Mouse (Mus musculus) frontal cortex, postnatal 25 days (tissue): ENCODE results near the gene Strap.

ENCODE experiments used
- DNase-seq, 2 experiments: peaks; one replicate each; pipeline ENCODE4 v3.0.0; 2022; ENCODE audit warnings: low spot score in 2 of 2

The Strap gene

DNA sequence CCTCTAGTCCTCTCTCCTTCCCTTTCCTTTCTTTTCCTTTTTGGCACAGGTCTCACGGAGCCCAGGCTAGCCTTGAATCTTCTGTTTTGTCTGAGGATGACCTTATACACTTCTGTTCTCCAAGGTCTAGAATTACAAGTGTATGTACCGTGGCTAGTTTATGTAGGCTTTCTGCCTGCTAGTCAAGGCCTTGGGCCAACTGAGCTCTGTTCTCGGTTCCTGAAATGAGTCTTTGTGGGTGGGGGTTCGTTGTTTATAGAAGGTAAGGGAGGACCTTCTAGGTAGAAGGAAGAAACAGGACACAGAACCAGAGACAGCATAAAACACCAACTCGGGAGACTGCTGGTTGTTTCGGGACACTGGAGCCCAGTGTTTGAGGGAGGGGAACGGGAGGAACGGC is 40.3 kb downstream of the Strap start:
- no peak for DNase-seq

DNA sequence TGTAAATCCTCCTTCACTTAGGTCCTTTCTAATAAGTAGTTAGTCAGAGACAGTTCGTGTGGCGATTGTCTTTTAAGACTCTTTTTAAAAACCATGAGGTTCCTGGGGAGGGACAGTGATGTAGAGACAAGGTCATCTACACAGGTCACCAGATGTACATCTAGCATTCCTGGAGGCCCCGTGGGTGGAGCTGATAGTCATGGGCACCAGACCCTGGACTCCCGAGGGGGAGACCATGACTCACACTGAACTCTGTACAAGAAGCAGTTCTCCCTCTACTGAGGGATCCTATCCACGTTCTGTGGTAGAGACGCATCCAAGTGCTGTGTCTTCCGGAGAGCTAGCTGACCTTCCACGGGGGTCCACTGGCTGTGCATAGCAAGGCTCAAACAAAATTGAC is 42.1 kb downstream of the Strap start:
- DNase-seq: no peak

DNA sequence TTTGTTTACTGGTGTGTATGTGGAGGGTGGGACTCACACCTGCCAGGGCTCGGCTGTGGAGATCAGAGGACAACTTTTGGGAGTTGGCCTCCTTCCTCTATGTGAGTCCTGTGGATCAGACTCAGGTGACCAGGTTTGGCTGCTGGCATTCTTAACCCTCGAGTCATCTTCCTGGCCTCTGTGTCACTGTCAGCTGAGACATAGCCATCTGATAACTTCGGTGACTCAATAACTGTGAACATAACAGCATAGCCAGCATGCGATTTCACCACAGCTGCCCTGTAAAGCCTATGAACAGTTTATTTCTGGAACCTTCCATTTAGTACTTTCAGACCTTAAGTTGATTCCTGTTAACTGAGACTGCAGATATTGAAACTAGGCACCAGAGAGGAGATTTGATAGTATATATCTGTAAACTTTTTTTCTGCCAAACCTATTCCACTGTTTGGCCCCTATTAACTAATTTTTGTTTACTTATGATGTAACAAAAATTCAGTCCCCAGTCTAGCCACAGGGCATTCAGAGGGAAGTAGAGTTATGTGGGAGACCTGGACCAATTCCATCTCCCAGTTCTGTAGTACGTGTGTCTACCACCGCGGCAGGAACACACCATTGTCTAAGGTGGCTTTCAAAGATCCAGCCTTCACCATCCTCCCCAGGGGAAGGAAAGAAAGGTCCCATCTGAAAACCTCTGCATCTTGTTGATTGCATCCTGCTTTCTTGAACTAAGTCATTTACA is 49.2 kb downstream of the Strap start:
- no peak for DNase-seq

DNA sequence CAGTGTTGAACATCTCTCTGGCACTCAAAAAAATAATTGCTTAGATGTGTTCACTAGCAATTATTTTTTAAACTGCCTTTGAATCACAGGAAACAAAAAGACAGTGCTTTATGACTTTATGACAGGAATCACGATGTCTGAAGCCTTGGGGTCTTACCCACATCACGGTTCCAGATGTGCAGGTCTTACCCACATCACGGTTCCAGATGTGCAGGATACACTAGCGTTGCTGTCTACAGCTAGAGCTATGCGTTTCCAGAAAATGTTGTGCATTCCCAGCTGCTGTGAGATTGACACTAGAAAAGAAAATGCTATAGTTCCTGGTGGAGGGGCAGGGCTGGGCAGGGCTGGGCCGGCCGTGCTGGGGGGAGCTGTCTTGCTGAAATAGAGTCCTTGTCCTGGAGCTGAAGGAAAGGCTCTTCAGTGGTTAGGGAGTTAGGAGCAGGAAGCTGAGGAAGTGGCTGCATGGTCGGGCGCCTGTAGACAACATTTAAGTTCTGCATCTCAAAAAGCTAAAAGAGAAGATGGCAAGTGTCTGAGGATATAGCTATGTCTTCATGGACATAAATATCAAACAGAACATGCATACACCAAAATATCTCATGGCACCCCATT is 54.2 kb downstream of the Strap start:
- DNase-seq: no peak

DNA sequence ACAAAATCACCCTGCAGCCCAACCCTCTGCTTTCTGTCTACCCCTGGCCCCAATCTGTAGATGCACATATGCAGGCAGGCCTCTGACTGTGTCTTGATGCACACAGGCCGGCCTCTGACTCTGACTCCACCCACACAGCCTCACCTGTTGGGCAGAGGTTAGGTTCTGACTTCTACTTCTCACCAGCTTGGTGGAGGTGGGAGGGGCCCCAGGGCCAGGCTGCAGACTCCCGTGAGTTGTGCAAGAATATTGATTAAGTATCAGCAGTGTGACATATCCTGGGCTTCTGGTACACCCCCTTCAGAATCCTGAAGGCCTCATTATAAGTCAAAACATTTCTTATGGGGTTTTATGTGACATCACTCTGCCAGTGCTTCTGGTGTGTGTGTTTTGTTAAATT is 54.8 kb downstream of the Strap start:
- DNase-seq: no peak

DNA sequence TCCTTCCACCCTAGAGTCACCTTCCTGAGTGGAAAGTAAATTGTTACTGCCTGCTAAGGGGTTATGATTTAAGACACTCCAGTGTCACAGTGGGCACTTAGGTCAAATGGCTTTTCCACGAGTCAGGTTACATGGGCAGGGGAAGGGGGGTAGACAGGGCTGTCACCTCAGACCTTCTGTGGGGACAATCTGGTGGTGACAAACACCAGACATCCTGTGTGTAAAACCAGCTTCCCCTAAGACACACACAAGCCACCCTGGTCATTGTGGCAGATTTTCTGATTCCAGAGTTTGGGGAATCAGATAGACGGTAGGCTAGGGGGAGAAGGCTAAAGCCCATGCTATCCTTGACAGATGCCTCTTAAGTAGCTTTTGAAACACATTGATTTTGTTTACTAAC is 60.6 kb downstream of the Strap start:
- no peak for DNase-seq

DNA sequence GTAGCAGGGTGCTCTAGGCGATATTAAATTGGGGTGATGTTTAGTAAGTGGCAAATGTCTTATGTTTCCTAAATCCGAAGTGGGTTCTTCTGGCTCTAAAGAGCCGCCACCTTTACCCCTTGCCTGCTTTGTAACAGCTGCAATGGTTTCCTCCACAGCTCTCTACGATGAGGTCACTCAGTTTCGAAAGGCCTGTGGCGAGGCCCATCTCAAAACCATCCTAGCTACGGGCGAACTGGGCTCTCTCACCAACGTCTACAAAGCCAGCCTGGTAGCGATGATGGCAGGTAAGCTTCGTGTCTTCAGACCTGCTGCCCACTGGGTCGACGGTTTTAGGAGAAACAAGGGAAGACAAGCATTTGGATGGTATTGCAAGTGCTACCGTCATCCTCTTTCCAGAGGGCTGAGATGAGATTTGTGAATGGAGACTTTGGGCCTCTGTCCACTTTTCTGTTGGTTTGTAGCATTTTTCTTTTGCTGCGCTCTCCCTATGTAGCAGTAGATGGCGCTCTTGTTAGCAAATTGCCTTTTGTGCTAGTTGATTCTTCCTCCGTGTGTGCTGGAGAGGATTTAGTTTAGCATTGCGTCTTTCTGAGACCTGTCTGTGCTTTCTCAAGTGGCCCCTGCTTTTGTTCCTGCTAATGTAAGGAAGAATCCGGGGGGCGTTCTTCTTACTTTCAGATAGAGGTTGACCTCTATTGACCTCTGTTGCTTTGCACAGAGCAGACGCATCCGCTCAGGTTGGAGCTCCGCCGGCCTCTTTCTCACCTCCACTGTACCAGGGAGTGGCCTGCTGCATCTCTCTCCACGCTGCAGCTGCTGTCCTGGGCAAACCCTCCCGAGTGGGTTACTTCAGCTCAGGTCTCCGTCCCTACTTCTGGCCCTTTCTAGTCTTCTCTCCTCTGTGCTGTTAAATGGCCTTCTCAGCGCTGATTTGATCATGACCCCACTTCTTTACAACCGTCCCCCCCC is 62.0 kb downstream of the Strap start:
- peak in 1 of 2 experiments; percentile 14 for DNase-seq

DNA sequence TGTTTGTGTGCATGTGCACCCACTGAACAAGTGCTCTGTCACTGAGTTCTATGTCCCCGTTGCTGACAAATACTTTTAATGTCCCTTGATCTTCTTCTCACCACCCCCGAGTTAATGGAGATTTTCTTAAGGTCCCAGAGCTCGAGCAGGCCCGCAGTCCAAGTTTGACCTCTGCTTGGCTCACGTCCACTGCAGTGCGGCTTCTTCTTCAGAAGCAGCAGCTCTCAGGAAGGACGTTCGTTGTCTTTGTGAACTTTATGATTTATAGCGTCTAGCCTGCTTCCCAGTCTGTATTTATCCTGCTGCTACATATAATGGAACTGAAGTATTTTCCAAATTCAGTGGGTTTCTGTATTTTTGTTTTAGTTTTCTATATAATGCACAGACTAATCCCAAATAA is 64.4 kb downstream of the Strap start:
- DNase-seq: no peak
